Comparison of ENCODE assay signal across 19 mouse cellular contexts in genomic region chr2:141954795-141955194, GRCm38 (mm10).
DNase-seq lines count a peak whose midpoint lies in the region; ATAC-seq and TF ChIP-seq lines count a peak whose summit lies in the region.
"Had no signal": no experiment of that assay in that cellular context is flagged by ENCODE, and none has a peak within 500 bp of the region (broad histone marks: within the 10 kb centered on the region; RNA-seq: fewer than 3 reads in every experiment).

No protein-coding gene starts in this region.

- ATAC-seq in frontal cortex, adult (ENCODE audit: low TSS enrichment): peak; percentile 20; the same call in 1 of the 2 replicates
- peak; percentile 33; the same call in 1 of the 2 replicates for ATAC-seq in midbrain, embryonic 11.5 days (ENCODE audit: low FRiP score)
- ATAC-seq in midbrain, postnatal 0 days (ENCODE audit: low FRiP score): no peak
- ATAC-seq in forebrain, embryonic 13.5 days: peak; percentile 60; the same call in 1 of the 2 replicates
- ATAC-seq: inflammation-experienced regulatory T-cells, adult 6 months; liver, postnatal 0 days had no signal

- no peak overlapping the region for H3K4me3 ChIP-seq in midbrain, embryonic 11.5 days (ENCODE audit: low read depth, low read length)
- no peak overlapping the region for H3K4me3 ChIP-seq in midbrain, postnatal 0 days (ENCODE audit: low read depth, low read length)
- H3K4me3 ChIP-seq in forebrain, embryonic 13.5 days: no peak overlapping the region
- H3K4me3 ChIP-seq: erythroblast, embryonic 14.5 days; neural tube, embryonic 13.5 days had no signal

- no peaks in the 10 kb centered on the region for H3K9me3 ChIP-seq in midbrain, embryonic 11.5 days (ENCODE audit: control insufficient read depth, low read length)
- H3K9me3 ChIP-seq in midbrain, postnatal 0 days (ENCODE audit: low read length): no peaks in the 10 kb centered on the region
- no peaks in the 10 kb centered on the region for H3K9me3 ChIP-seq in forebrain, embryonic 13.5 days (replicated peaks)
- H3K9me3 ChIP-seq: neural tube, embryonic 13.5 days had no signal

- TF ChIP-seq CTCF in midbrain, postnatal 0 days (IDR thresholded peaks at IDR 0.05): no peak

- WGBS in midbrain, embryonic 11.5 days: 47% methylated on average over 1 of the region's 1 CpGs
- 42% methylated on average over 1 of the region's 1 CpGs for WGBS in midbrain, postnatal 0 days
- WGBS in forebrain, embryonic 13.5 days: 10% methylated on average over 1 of the region's 1 CpGs

- no peaks in the 10 kb centered on the region for H3K36me3 ChIP-seq in midbrain, embryonic 11.5 days (ENCODE audit: control insufficient read depth, insufficient read depth, low read length)
- H3K36me3 ChIP-seq in midbrain, postnatal 0 days (ENCODE audit: insufficient read depth, low read length): no peaks in the 10 kb centered on the region
- no peaks in the 10 kb centered on the region for H3K36me3 ChIP-seq in forebrain, embryonic 13.5 days (ENCODE audit: poor library complexity, severe bottlenecking)
- H3K36me3 ChIP-seq: neural tube, embryonic 13.5 days had no signal

- no peak overlapping the region for H3K4me2 ChIP-seq in midbrain, embryonic 11.5 days
- H3K4me2 ChIP-seq in midbrain, postnatal 0 days (ENCODE audit: low read depth, low read length, poor library complexity, severe bottlenecking): no peak overlapping the region
- H3K4me2 ChIP-seq in forebrain, embryonic 13.5 days: no peak overlapping the region
- H3K4me2 ChIP-seq: heart, embryonic 11.5 days; neural tube, embryonic 13.5 days had no signal

- DNase-seq in frontal cortex, postnatal 10 days (ENCODE audit: low spot score in 2 of 2): no peak
- DNase-seq in midbrain, embryonic 11.5 days (ENCODE audit: low spot score, missing footprints): peak; percentile 88
- no peak for DNase-seq in midbrain, postnatal 0 days (ENCODE audit: low spot score)
- no peak for DNase-seq in T-cell, adult 2 months (ENCODE audit: low spot score)
- no peak for DNase-seq in thymus, postnatal 25 days
- DNase-seq: adrenal gland, postnatal 14 days; B cell, adult 2 months; kidney, adult 8-10 months; kidney, postnatal 36 days; liver; liver, postnatal 0 days; thymus, postnatal 4 days had no signal

- no peaks in the 10 kb centered on the region for H3K4me1 ChIP-seq in midbrain, embryonic 11.5 days (ENCODE audit: control insufficient read depth, insufficient read depth, low read length)
- 0 out of 2 replicates have a peak, but pooled peaks cover 3% of the 10 kb centered on the region for H3K4me1 ChIP-seq in midbrain, postnatal 0 days (ENCODE audit: insufficient read depth, low read length)
- H3K4me1 ChIP-seq in forebrain, embryonic 13.5 days: peaks cover 12% of the 10 kb centered on the region

- H3K27me3 ChIP-seq in midbrain, embryonic 11.5 days (ENCODE audit: control insufficient read depth, insufficient read depth, low read length): no peaks in the 10 kb centered on the region
- H3K27me3 ChIP-seq in midbrain, postnatal 0 days (ENCODE audit: insufficient read depth, low read length): no peaks in the 10 kb centered on the region
- H3K27me3 ChIP-seq in forebrain, embryonic 13.5 days: no peaks in the 10 kb centered on the region
- H3K27me3 ChIP-seq: neural tube, embryonic 13.5 days had no signal

- no peak overlapping the region; the same call in 1 of the 2 replicates for H3K27ac ChIP-seq in midbrain, embryonic 11.5 days (ENCODE audit: low read depth, low read length)
- no peak overlapping the region for H3K27ac ChIP-seq in midbrain, postnatal 0 days (ENCODE audit: low read depth, low read length)
- no peak overlapping the region for H3K27ac ChIP-seq in forebrain, embryonic 13.5 days
- H3K27ac ChIP-seq: macrophage; neural tube, embryonic 13.5 days had no signal

- no peak overlapping the region for H3K9ac ChIP-seq in midbrain, embryonic 11.5 days (ENCODE audit: low read length)
- H3K9ac ChIP-seq in midbrain, postnatal 0 days (replicated peaks; ENCODE audit: low read length, poor library complexity, severe bottlenecking): no peak overlapping the region
- H3K9ac ChIP-seq in forebrain, embryonic 13.5 days: no peak overlapping the region
- H3K9ac ChIP-seq: liver, postnatal 0 days; neural tube, embryonic 13.5 days had no signal
